Mouse (Mus musculus) stomach, postnatal 0 days (tissue): ENCODE data around the gene Hapln1. TPM values are rescaled to one million over a fixed set of nuclear protein-coding genes. Genes with fewer than 3 reads are reported as not detected.

Experiments used
- ATAC-seq: fragments of 200-750 bp; cut with Nextera tagmentation; 2 replicates; pipeline ENCODE4 v1.8.0; 2017; ENCODE audit not compliant: low FRiP score, low TSS enrichment
- DNase-seq: peaks from one replicate; pipeline ENCODE4 v3.0.0-alpha.2; 2016; ENCODE audit warnings: low spot score
- H3K27ac ChIP-seq: fragments of 300-500 bp; sonication (generic); replicated peaks from 2 replicates; pipeline ENCODE4 v1.5.1; 2014; ENCODE audit warnings: mild to moderate bottlenecking, control low read depth
- H3K27me3 ChIP-seq: fragments of 300-500 bp; sonication (generic); 2 replicates; pipeline ENCODE4 v1.6.1; 2014; ENCODE audit warnings: low read length; ENCODE audit not compliant: control insufficient read depth, insufficient read depth
- H3K36me3 ChIP-seq: fragments of 300-500 bp; sonication (generic); 2 replicates; pipeline ENCODE4 v1.6.1; 2014; ENCODE audit warnings: low read length, mixed read lengths; ENCODE audit not compliant: control insufficient read depth, insufficient read depth
- H3K4me1 ChIP-seq: fragments of 300-500 bp; sonication (generic); replicated peaks from 2 replicates; pipeline ENCODE4 v1.6.1; 2014; ENCODE audit warnings: antibody characterized with exemption; ENCODE audit not compliant: control insufficient read depth, insufficient read depth
- H3K4me2 ChIP-seq: fragments of 300-500 bp; sonication (generic); replicated peaks from 2 replicates; pipeline ENCODE4 v1.6.1; 2014; ENCODE audit warnings: low read depth, mild to moderate bottlenecking, control low read depth, moderate library complexity
- H3K4me3 ChIP-seq: fragments of 300-500 bp; sonication (generic); 2 replicates; pipeline ENCODE4 v1.5.1; 2014; ENCODE audit warnings: low read depth, low read length, control low read depth
- H3K9ac ChIP-seq: fragments of 300-500 bp; sonication (generic); 2 replicates; pipeline ENCODE4 v1.6.1; 2014; ENCODE audit warnings: mild to moderate bottlenecking, low read length, control low read depth, mixed read lengths
- H3K9me3 ChIP-seq: fragments of 300-500 bp; sonication (generic); 2 replicates; pipeline ENCODE4 v1.6.1; 2016; ENCODE audit warnings: low read length; ENCODE audit not compliant: control insufficient read depth
- CTCF ChIP-seq: IDR thresholded peaks from 2 replicates; pipeline ENCODE4 v1.5.1; 2016; ENCODE audit warnings: antibody characterized with exemption, low read depth, mild to moderate bottlenecking, moderate library complexity
- EP300 ChIP-seq: optimal IDR thresholded peaks from 2 replicates; pipeline ENCODE3; 2016; ENCODE audit warnings: antibody characterized with exemption
- WGBS: fragments of 180-500 bp; shearing (Covaris S2); extraction: QIAGEN DNeasy Blood & Tissue Kit; methylation state at CpG from one replicate; pipeline ENCODE4 v1.1.7; 2014; 5-methylcytosine and 5-hydroxymethylcytosine counted together
- polyA plus RNA-seq: library from polyadenylated mRNA; unstranded; fragments of >200 nt; fragmentation: Nextera tagmentation; extraction: Ambion mirVana; gene quantifications from 2 replicates; pipeline ENCODE4 v1.2.1, GENCODE M21; 2015

Gene Hapln1
- polyA plus RNA-seq, 1 experiment from 2014 or later: 0.61 TPM

- Histone ChIP-seq H3K27ac (no peak overlapping the region), H3K4me1 (no peaks in the 10 kb centered on the region), H3K27me3 (no peaks in the 10 kb centered on the region), H3K36me3 (no peaks in the 10 kb centered on the region), H3K9ac (no peak overlapping the region), H3K9me3 (no peaks in the 10 kb centered on the region), H3K4me2 (peak overlapping the region; percentile 12), H3K4me3 (0 out of 2 replicates have a peak overlapping the region, but pooled peaks have one; percentile 10)
- no peak for ATAC-seq
- WGBS: 25% methylated on average over 10 of the region's 10 CpGs
- DNase-seq: no peak
- TF ChIP-seq EP300 (no peak), CTCF (no peak)
Observed at GRCm38 (mm10) chr13:89583747-89584738, 44.4 kb downstream of the Hapln1 start.

- H3K27ac ChIP-seq: no peak overlapping the region
- peak overlapping the region; percentile 2 for H3K4me3 ChIP-seq
- no peaks in the 10 kb centered on the region for H3K27me3 ChIP-seq
- H3K36me3 ChIP-seq: no peaks in the 10 kb centered on the region
- H3K9me3 ChIP-seq: no peaks in the 10 kb centered on the region
- TF ChIP-seq EP300: no peak
- no peak for TF ChIP-seq CTCF
- ATAC-seq (no peak), DNase-seq (no peak)
- H3K4me1 ChIP-seq: no peaks in the 10 kb centered on the region
- 11% methylated on average over 1 of the region's 1 CpGs for WGBS
- peak overlapping the region; percentile 12 for H3K4me2 ChIP-seq
- no peak overlapping the region for H3K9ac ChIP-seq
Observed at GRCm38 (mm10) chr13:89585144-89585543, 45.5 kb downstream of the Hapln1 start.

- Histone ChIP-seq H3K9ac (no peak overlapping the region), H3K27me3 (no peaks in the 10 kb centered on the region), H3K9me3 (no peaks in the 10 kb centered on the region), H3K36me3 (no peaks in the 10 kb centered on the region), H3K4me1 (no peaks in the 10 kb centered on the region), H3K27ac (no peak overlapping the region), H3K4me2 (no peak overlapping the region), H3K4me3 (no peak overlapping the region)
- ATAC-seq: no peak
- TF ChIP-seq CTCF (no peak), EP300 (no peak)
- WGBS: 60% methylated on average over 4 of the region's 4 CpGs
- DNase-seq: no peak
Observed at GRCm38 (mm10) chr13:89595105-89595504, 55.5 kb downstream of the Hapln1 start.

GRCm38 (mm10) chr13:89597354-89597753, 57.8 kb downstream of the Hapln1 start:
- no peaks in the 10 kb centered on the region for H3K4me1 ChIP-seq
- H3K27ac ChIP-seq: no peak overlapping the region
- no peak for DNase-seq
- ATAC-seq: no peak
- H3K36me3 ChIP-seq: no peaks in the 10 kb centered on the region
- no peak for TF ChIP-seq EP300
- TF ChIP-seq CTCF: no peak
- no peak overlapping the region for H3K4me3 ChIP-seq
- no peak overlapping the region for H3K4me2 ChIP-seq
- no peaks in the 10 kb centered on the region for H3K9me3 ChIP-seq
- H3K9ac ChIP-seq: no peak overlapping the region
- H3K27me3 ChIP-seq: no peaks in the 10 kb centered on the region

GRCm38 (mm10) chr13:89600466-89600865, 60.9 kb downstream of the Hapln1 start:
- Histone ChIP-seq H3K4me3 (no peak overlapping the region), H3K36me3 (no peaks in the 10 kb centered on the region), H3K27me3 (no peaks in the 10 kb centered on the region), H3K9ac (no peak overlapping the region), H3K9me3 (no peaks in the 10 kb centered on the region), H3K4me2 (no peak overlapping the region), H3K4me1 (no peaks in the 10 kb centered on the region), H3K27ac (no peak overlapping the region)
- WGBS: 74% methylated on average over 7 of the region's 7 CpGs
- DNase-seq: no peak
- TF ChIP-seq EP300 (no peak), CTCF (no peak)
- ATAC-seq: no peak

GRCm38 (mm10) chr13:89603336-89603735, 63.7 kb downstream of the Hapln1 start:
- Histone ChIP-seq H3K4me3 (no peak overlapping the region), H3K4me2 (no peak overlapping the region), H3K36me3 (no peaks in the 10 kb centered on the region), H3K9ac (no peak overlapping the region), H3K27ac (no peak overlapping the region), H3K4me1 (no peaks in the 10 kb centered on the region), H3K27me3 (no peaks in the 10 kb centered on the region), H3K9me3 (no peaks in the 10 kb centered on the region)
- 79% methylated on average over 3 of the region's 3 CpGs for WGBS
- DNase-seq (no peak), ATAC-seq (no peak)
- TF ChIP-seq CTCF (no peak), EP300 (no peak)
